Mouse (Mus musculus): Measurements from ENCODE around the gene Olfr1023.

Olfr1023 gene

GRCm38 (mm10) chr2:85885340-85885739, at the start of gene Olfr1023:
Gene Olfr1023 (plus strand): TSS chr2:85885640.
- no peak for DNase-seq (ENCODE audit: low read depth, low spot score)

DNA sequence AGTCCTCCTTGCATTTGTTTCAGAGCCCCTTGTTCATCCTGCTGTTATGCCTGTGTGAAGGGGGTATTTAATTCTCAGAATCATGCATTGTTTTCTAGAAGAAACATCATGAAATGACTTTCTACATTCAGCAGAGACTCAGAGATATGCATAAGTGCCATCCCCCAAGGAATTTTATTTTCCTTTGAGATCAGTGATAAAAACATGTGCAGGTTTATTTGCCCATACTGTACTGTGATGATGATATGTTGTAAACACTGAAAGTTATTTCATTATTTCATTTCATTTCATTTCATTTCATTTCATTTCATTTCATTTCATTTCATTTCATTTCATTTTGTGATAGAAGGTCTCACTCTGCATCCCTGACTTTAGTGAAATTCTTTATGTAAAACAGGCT, 40.1 kb upstream of the Olfr1023 start, which contains the start of gene Olfr1019:
Gene Olfr1019, minus strand, starts transcription at position 101 of the 400 bp plus-strand sequence.
- DNase-seq (ENCODE audit: low read depth, low spot score): no peak

DNA sequence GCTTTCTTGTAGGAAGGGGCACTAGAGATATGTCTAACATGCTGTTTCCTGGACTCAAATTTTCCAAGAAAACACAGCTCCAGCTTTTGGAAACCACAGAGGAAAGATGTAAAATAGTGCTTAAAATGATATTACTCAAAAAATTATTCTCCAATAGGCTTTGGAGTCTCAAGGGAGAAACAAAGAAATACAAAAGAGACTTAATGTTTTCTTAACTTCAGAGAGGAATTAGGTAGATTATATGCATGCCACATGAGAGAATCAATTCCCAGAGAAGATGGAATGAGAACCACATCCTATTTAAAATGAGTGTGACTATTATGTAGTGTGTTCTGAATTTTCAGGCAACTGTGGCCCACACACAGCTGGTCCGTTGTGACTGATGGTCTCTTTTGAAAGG, 38.7 kb upstream of the Olfr1023 start, which contains the start of gene Olfr1020:
Gene Olfr1020, plus strand, starts transcription at position 301 of the 400 bp plus-strand sequence.
- no peak for DNase-seq (ENCODE audit: low read depth, low spot score)

GRCm38 (mm10) chr2:85868294-85868693, 17.1 kb upstream of the Olfr1023 start, which contains the start of gene Olfr1022:
Gene Olfr1022 (plus strand): TSS chr2:85868594.
- no peak for DNase-seq (ENCODE audit: low read depth, low spot score)

DNA sequence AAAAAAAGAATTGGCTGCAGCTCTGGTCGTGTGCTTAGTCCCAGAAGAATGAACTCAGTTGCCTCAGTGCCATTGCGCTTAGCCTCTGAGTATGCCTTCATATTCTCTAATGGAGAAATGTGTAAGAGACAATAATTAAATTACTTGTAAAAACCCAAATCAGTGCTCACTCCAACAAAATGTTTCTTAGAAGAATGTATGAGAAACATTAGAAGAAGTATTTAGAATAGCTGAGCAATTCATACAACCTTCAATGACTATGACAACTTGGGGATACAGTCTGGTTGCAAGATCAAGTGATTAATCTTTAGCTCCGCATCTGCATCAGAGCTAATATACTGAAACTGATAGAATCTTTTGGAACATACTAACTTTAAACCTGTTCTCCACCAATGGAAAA, 19.5 kb downstream of the Olfr1023 start, which contains the start of gene Olfr1024:
Gene Olfr1024, minus strand, starts transcription at position 101 of the 400 bp plus-strand sequence.
- DNase-seq (ENCODE audit: low read depth, low spot score): no peak

DNA sequence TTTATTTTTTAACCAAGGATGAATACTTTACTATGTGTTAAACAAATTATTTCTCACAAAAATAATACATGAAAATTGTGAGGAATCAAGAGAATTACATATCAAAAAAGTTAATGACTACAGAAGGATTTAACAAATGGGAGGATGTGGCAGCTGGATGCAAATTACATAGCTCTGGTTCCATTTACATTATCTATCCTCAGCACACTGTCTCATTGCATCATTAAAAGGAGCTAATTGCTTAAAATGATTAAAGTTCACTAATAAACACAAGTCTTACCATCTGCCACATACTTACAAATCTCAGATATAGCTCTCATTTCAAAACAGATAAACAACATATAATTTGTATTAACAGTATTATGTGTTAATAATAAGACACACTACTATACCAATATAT, 27.8 kb downstream of the Olfr1023 start:
- no peak for DNase-seq (ENCODE audit: low read depth, low spot score)

DNA sequence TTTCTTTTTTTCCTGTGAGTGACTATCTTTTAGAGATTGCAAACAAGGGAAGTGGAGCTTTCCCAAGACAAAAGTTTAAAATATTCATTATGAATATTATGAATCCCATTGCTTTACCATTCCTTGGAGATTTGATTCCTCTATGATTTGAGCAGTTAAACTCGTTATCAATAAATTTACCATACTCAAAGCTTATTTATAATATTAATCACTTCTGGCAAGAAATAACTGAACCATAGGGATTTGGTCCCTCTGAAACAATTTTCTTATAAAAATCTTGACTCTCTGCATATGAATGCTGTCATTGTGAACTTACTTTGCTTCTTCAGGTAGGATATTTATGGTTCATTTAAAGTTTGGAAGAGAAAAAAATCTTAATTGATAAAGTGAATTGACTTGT, 29.5 kb downstream of the Olfr1023 start, which contains the start of gene Olfr1025-ps1:
Gene Olfr1025-ps1, plus strand, starts transcription at position 301 of the 400 bp plus-strand sequence.
- no peak for DNase-seq (ENCODE audit: low read depth, low spot score)

GRCm38 (mm10) chr2:85921258-85921657, 35.8 kb downstream of the Olfr1023 start, which contains the start of gene Olfr1026:
Gene Olfr1026 (plus strand): TSS chr2:85921558.
- no peak for DNase-seq (ENCODE audit: low read depth, low spot score)

All from R1 (cell line).